29 mouse cellular contexts compared by ENCODE assay signal in the genomic region with DNA sequence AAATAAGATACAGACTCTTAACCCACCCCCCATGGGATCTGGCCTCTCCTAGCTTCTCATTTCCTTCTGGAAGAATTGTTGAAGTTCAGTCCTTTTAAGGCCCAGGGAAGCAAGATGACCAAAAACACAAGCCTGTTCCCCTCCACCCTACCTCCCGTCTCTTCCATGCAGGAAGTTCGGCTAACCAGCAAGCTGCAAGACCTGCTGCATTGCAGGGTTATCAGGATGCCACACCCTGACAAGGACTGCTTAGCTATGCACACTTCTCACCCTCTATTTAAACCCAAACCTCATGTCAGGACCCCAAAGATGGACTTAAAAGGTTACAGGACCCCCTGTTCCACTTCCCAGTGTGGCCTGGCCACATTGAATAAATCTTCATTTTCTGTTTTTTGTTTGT.
DNase-seq lines count a peak whose midpoint lies in the region; ATAC-seq lines count a peak whose summit lies in the region.
"Had no signal": no experiment of that assay in that cellular context is flagged by ENCODE, and none has a peak within 500 bp of the region (broad histone marks: within the 10 kb centered on the region; RNA-seq: fewer than 3 reads in every experiment).

No protein-coding gene starts in this region.

- DNase-seq in CD4-positive, CD25-positive, alpha-beta regulatory T cell, adult 2 months (ENCODE audit: low read depth, low spot score), result peak; percentile 22
- peak; percentile 10 for DNase-seq in kidney, postnatal 14 days
- DNase-seq in thymus, postnatal 0 days (ENCODE audit: low spot score), result peak; percentile 7
- no peak for DNase-seq in thymus, adult 18-20 months
- DNase-seq in embryo, embryonic 10 days (ENCODE audit: low spot score), result no peak
- DNase-seq: adrenal gland, postnatal 36 days; cerebellum, postnatal 14 days; forebrain, postnatal 0 days; gastrocnemius, postnatal 10 days; heart, postnatal 14 days; layer of hippocampus, adult 9-11 months; lung, embryonic 14.5 days; lung, postnatal 14 days; retina, postnatal 1 day; right cerebral cortex, postnatal 14 days had no signal

- H3K9ac ChIP-seq in kidney, embryonic 14.5 days (ENCODE audit: low read depth, low read length), result no peak overlapping the region
- H3K9ac ChIP-seq: embryonic facial prominence, embryonic 15.5 days; forebrain, embryonic 12.5 days; forebrain, postnatal 0 days; hindbrain, embryonic 15.5 days; limb, embryonic 15.5 days; liver, embryonic 14.5 days; lung, embryonic 14.5 days; midbrain, embryonic 12.5 days; neural tube, embryonic 15.5 days had no signal

- no peak overlapping the region for H3K27ac ChIP-seq in kidney, embryonic 14.5 days (ENCODE audit: low read depth, low read length)
- H3K27ac ChIP-seq in brown adipose tissue, adult 24 weeks (replicated peaks; ENCODE audit: low read depth, low read length), result 0 out of 2 replicates have a peak overlapping the region, but pooled peaks have one; percentile 19
- H3K27ac ChIP-seq: embryonic facial prominence, embryonic 10.5 days; embryonic facial prominence, embryonic 15.5 days; forebrain, embryonic 12.5 days; hindbrain, embryonic 10.5 days; hindbrain, embryonic 15.5 days; kidney, postnatal 0 days; limb, embryonic 10.5 days; limb, embryonic 15.5 days; liver, embryonic 14.5 days; midbrain, embryonic 12.5 days; neural tube, embryonic 15.5 days had no signal

- 79% methylated on average over 2 of the region's 2 CpGs for WGBS in kidney, embryonic 14.5 days

- H3K4me2 ChIP-seq in kidney, embryonic 14.5 days (replicated peaks; ENCODE audit: low read depth, low read length), result no peak overlapping the region
- H3K4me2 ChIP-seq: embryonic facial prominence, embryonic 15.5 days; forebrain, embryonic 12.5 days; hindbrain, embryonic 15.5 days; limb, embryonic 15.5 days; lung, embryonic 14.5 days; midbrain, embryonic 12.5 days; neural tube, embryonic 15.5 days had no signal

- H3K4me3 ChIP-seq in kidney, embryonic 14.5 days (ENCODE audit: low read length), result no peak overlapping the region
- H3K4me3 ChIP-seq in brown adipose tissue, adult 24 weeks (ENCODE audit: insufficient read depth, low read depth, low read length), result no peak overlapping the region
- H3K4me3 ChIP-seq: embryonic facial prominence, embryonic 10.5 days; embryonic facial prominence, embryonic 15.5 days; forebrain, embryonic 12.5 days; hindbrain, embryonic 10.5 days; hindbrain, embryonic 15.5 days; limb, embryonic 10.5 days; limb, embryonic 15.5 days; midbrain, embryonic 12.5 days; neural tube, embryonic 15.5 days had no signal

- H3K27me3 ChIP-seq in kidney, embryonic 14.5 days (ENCODE audit: control insufficient read depth, insufficient read depth, low read length), result peaks cover 3% of the 10 kb centered on the region

- H3K9me3 ChIP-seq in kidney, embryonic 14.5 days (ENCODE audit: control insufficient read depth, low read length), result no peaks in the 10 kb centered on the region
- H3K9me3 ChIP-seq: embryonic facial prominence, embryonic 15.5 days; forebrain, embryonic 12.5 days; hindbrain, embryonic 10.5 days; hindbrain, embryonic 15.5 days; limb, embryonic 10.5 days; limb, embryonic 15.5 days; midbrain, embryonic 12.5 days; neural tube, embryonic 15.5 days had no signal

- no peaks in the 10 kb centered on the region; the same call in 1 of the 2 replicates for H3K4me1 ChIP-seq in kidney, embryonic 14.5 days (ENCODE audit: control insufficient read depth, insufficient read depth, low read length)
- H3K4me1 ChIP-seq in brown adipose tissue, adult 24 weeks (ENCODE audit: control insufficient read depth, insufficient read depth, insufficient read length, low read length), result peaks cover 7% of the 10 kb centered on the region

- no peaks in the 10 kb centered on the region for H3K36me3 ChIP-seq in kidney, embryonic 14.5 days (ENCODE audit: control insufficient read depth, insufficient read depth, low read length)
- H3K36me3 ChIP-seq: embryonic facial prominence, embryonic 10.5 days; embryonic facial prominence, embryonic 15.5 days; forebrain, embryonic 12.5 days; hindbrain, embryonic 10.5 days; hindbrain, embryonic 15.5 days; limb, embryonic 10.5 days; limb, embryonic 15.5 days; midbrain, embryonic 12.5 days; neural tube, embryonic 15.5 days had no signal

- ATAC-seq in CD4-positive, CD25-positive, alpha-beta regulatory T cell, adult 4 months, result no peak
- ATAC-seq in kidney, embryonic 14.5 days (ENCODE audit: low FRiP score, low TSS enrichment), result no peak
- ATAC-seq: forebrain, postnatal 0 days had no signal

Comparison
In these comparisons a context has a peak if more than half of its experiments do, and no peak if none do; other contexts are left out.
1. DNase-seq: peak in CD4-positive, CD25-positive, alpha-beta regulatory T cell, adult 2 months (single experiment), kidney, postnatal 14 days (single experiment) and thymus, postnatal 0 days (single experiment); none in thymus, adult 18-20 months (0 of 2) and embryo, embryonic 10 days (single experiment).